Mouse (Mus musculus) embryonic fibroblast, embryonic 13.5 days (primary cell): ENCODE results near the gene Fabp6.

Source experiments
- CTCF ChIP-seq: IDR thresholded peaks from 2 replicates; pipeline ENCODE4 v1.5.1; 2011; ENCODE audit warnings: mild to moderate bottlenecking, control low read depth, low read length, moderate library complexity, borderline replicate concordance; ENCODE audit not compliant: insufficient read depth
- POLR2A ChIP-seq: IDR thresholded peaks from 2 replicates; pipeline ENCODE4 v1.6.1; 2011; ENCODE audit warnings: low read depth, mild to moderate bottlenecking, control low read depth, low read length, moderate library complexity

- TF ChIP-seq POLR2A (no peak), CTCF (no peak)
These were observed 23.4 kb downstream of the Fabp6 start for GRCm38 (mm10) chr11:43577713-43578478.
